9 mouse cellular contexts compared by ENCODE assay signal in genomic region chr2:154543567-154544347, GRCm38 (mm10). TPM values are rescaled to one million over a fixed set of nuclear protein-coding genes. Genes with fewer than 3 reads are reported as not detected.
DNase-seq lines count a peak whose midpoint lies in the region; ATAC-seq lines count a peak whose summit lies in the region.
"Had no signal": no experiment of that assay in that cellular context is flagged by ENCODE, and none has a peak within 500 bp of the region (broad histone marks: within the 10 kb centered on the region; RNA-seq: fewer than 3 reads in every experiment).

No protein-coding gene starts in this region.

- H3K9ac ChIP-seq in forebrain, embryonic 16.5 days (replicated peaks; ENCODE audit: low read depth, low read length) = no peak overlapping the region; the same call in 1 of the 2 replicates
- no peak overlapping the region for H3K9ac ChIP-seq in hindbrain, embryonic 15.5 days
- H3K9ac ChIP-seq in kidney, embryonic 15.5 days = no peak overlapping the region
- H3K9ac ChIP-seq: lung, embryonic 14.5 days had no signal

- no peak overlapping the region for H3K4me3 ChIP-seq in forebrain, embryonic 16.5 days (replicated peaks; ENCODE audit: low read length)
- no peak overlapping the region for H3K4me3 ChIP-seq in hindbrain, embryonic 15.5 days
- H3K4me3 ChIP-seq in kidney, embryonic 15.5 days (replicated peaks) = no peak overlapping the region

- 55% methylated on average over 9 of the region's 9 CpGs for WGBS in forebrain, embryonic 16.5 days
- 69% methylated on average over 9 of the region's 9 CpGs for WGBS in hindbrain, embryonic 15.5 days
- whole genome bisulfite sequencing in kidney, embryonic 15.5 days = 79% methylated on average over 9 of the region's 9 CpGs

- peaks cover 16% of the 10 kb centered on the region for H3K4me1 ChIP-seq in forebrain, embryonic 16.5 days (replicated peaks; ENCODE audit: control insufficient read depth, insufficient read depth, low read length)
- H3K4me1 ChIP-seq in hindbrain, embryonic 15.5 days (replicated peaks) = peaks cover 10% of the 10 kb centered on the region
- no peaks in the 10 kb centered on the region; the same call in 1 of the 2 replicates for H3K4me1 ChIP-seq in kidney, embryonic 15.5 days

- no peaks in the 10 kb centered on the region for H3K36me3 ChIP-seq in forebrain, embryonic 16.5 days (ENCODE audit: control insufficient read depth, insufficient read depth)
- no peaks in the 10 kb centered on the region for H3K36me3 ChIP-seq in hindbrain, embryonic 15.5 days
- H3K36me3 ChIP-seq in kidney, embryonic 15.5 days = 0 out of 2 replicates have a peak, but pooled peaks cover 3% of the 10 kb centered on the region

- ATAC-seq in forebrain, embryonic 16.5 days = peak; percentile 84
- ATAC-seq in hindbrain, embryonic 15.5 days (ENCODE audit: low FRiP score, low read depth) = peak; percentile 87
- no peak for ATAC-seq in kidney, embryonic 15.5 days (replicated peaks; ENCODE audit: low FRiP score)

- no peaks in the 10 kb centered on the region for H3K9me3 ChIP-seq in forebrain, embryonic 16.5 days (ENCODE audit: control insufficient read depth, low read length)
- no peaks in the 10 kb centered on the region for H3K9me3 ChIP-seq in hindbrain, embryonic 15.5 days
- H3K9me3 ChIP-seq in kidney, embryonic 15.5 days (replicated peaks) = no peaks in the 10 kb centered on the region

- peak; percentile 29 for DNase-seq in urinary bladder, postnatal 14 days (ENCODE audit: low spot score)
- no peak for DNase-seq in urinary bladder, adult 2 months (ENCODE audit: low spot score)
- DNase-seq in right cerebral cortex, adult 18-20 months = peak; percentile 62
- DNase-seq in ovary, adult 18-20 months (ENCODE audit: low spot score) = no peak
- no peak for DNase-seq in thymus, postnatal 14 days
- DNase-seq: lung, embryonic 14.5 days had no signal

- no peak overlapping the region for H3K4me2 ChIP-seq in forebrain, embryonic 16.5 days (ENCODE audit: low read length)
- H3K4me2 ChIP-seq in hindbrain, embryonic 15.5 days = no peak overlapping the region
- H3K4me2 ChIP-seq in kidney, embryonic 15.5 days = no peak overlapping the region
- H3K4me2 ChIP-seq: lung, embryonic 14.5 days had no signal

- no peaks in the 10 kb centered on the region for H3K27me3 ChIP-seq in forebrain, embryonic 16.5 days (replicated peaks; ENCODE audit: control insufficient read depth, insufficient read depth, low read length)
- H3K27me3 ChIP-seq in hindbrain, embryonic 15.5 days = no peaks in the 10 kb centered on the region
- H3K27me3 ChIP-seq in kidney, embryonic 15.5 days = no peaks in the 10 kb centered on the region

- H3K27ac ChIP-seq in forebrain, embryonic 16.5 days (ENCODE audit: low read length) = peak overlapping the region; percentile 81
- H3K27ac ChIP-seq in hindbrain, embryonic 15.5 days (replicated peaks) = peak overlapping the region; percentile 84
- H3K27ac ChIP-seq in kidney, embryonic 15.5 days = no peak overlapping the region

RNA-seq across cellular contexts. Expression of gene 1700003F12Rik, which starts 3.1 kb away (rescaled TPM):
- 0.41 and 0.44 TPM in 2 replicates for polyA plus RNA-seq in urinary bladder, adult 2 months (2012; rRNA removed)
- 1.9 and 2.9 TPM in 2 replicates for polyA plus RNA-seq in forebrain, embryonic 16.5 days (2015; fragmentation: Nextera tagmentation; extraction: Ambion mirVana)
- 1.7 and 2.7 TPM in 2 replicates for polyA plus RNA-seq in hindbrain, embryonic 15.5 days (2015; fragmentation: Nextera tagmentation; extraction: Ambion mirVana)
- 0.58 and 1.7 TPM in 2 replicates for polyA plus RNA-seq in kidney, embryonic 15.5 days (2015; fragmentation: Nextera tagmentation; extraction: Ambion mirVana)

RNA-seq across cellular contexts. Expression of gene Actl10, which starts 7.8 kb away (rescaled TPM):
- not detected in 2 replicates for polyA plus RNA-seq in urinary bladder, adult 2 months (2012; rRNA removed)
- 0.37 and 0.86 TPM in 2 replicates for polyA plus RNA-seq in forebrain, embryonic 16.5 days (2015; fragmentation: Nextera tagmentation; extraction: Ambion mirVana)
- polyA plus RNA-seq in hindbrain, embryonic 15.5 days (2015; fragmentation: Nextera tagmentation; extraction: Ambion mirVana) = 0.52 and 0.76 TPM in 2 replicates
- polyA plus RNA-seq in kidney, embryonic 15.5 days (2015; fragmentation: Nextera tagmentation; extraction: Ambion mirVana) = 0.19 and 0.22 TPM in 2 replicates

RNA-seq across cellular contexts. Expression of gene Necab3, which starts 14.9 kb away (rescaled TPM):
- polyA plus RNA-seq in urinary bladder, adult 2 months (2012; rRNA removed) = 0.62 and 1.2 TPM in 2 replicates
- 22.0 and 27.1 TPM in 2 replicates for polyA plus RNA-seq in forebrain, embryonic 16.5 days (2015; fragmentation: Nextera tagmentation; extraction: Ambion mirVana)
- polyA plus RNA-seq in hindbrain, embryonic 15.5 days (2015; fragmentation: Nextera tagmentation; extraction: Ambion mirVana) = 20.3 and 21.4 TPM in 2 replicates
- 1.6 and 2.9 TPM in 2 replicates for polyA plus RNA-seq in kidney, embryonic 15.5 days (2015; fragmentation: Nextera tagmentation; extraction: Ambion mirVana)

RNA-seq across cellular contexts. Expression of gene E2f1, which starts 25.9 kb away (rescaled TPM):
- 5.0 TPM in 2 replicates for polyA plus RNA-seq in urinary bladder, adult 2 months (2012; rRNA removed)
- polyA plus RNA-seq in forebrain, embryonic 16.5 days (2015; fragmentation: Nextera tagmentation; extraction: Ambion mirVana) = 10.8 and 12.1 TPM in 2 replicates
- polyA plus RNA-seq in hindbrain, embryonic 15.5 days (2015; fragmentation: Nextera tagmentation; extraction: Ambion mirVana) = 8.4 and 8.6 TPM in 2 replicates
- 20.7 and 21.0 TPM in 2 replicates for polyA plus RNA-seq in kidney, embryonic 15.5 days (2015; fragmentation: Nextera tagmentation; extraction: Ambion mirVana)

RNA-seq across cellular contexts. Expression of gene Pxmp4, which starts 59.8 kb away (rescaled TPM):
- 34.3 and 37.0 TPM in 2 replicates for polyA plus RNA-seq in urinary bladder, adult 2 months (2012; rRNA removed)
- 12.0 and 14.8 TPM in 2 replicates for polyA plus RNA-seq in forebrain, embryonic 16.5 days (2015; fragmentation: Nextera tagmentation; extraction: Ambion mirVana)
- polyA plus RNA-seq in hindbrain, embryonic 15.5 days (2015; fragmentation: Nextera tagmentation; extraction: Ambion mirVana) = 16.9 and 18.6 TPM in 2 replicates
- 27.7 and 29.8 TPM in 2 replicates for polyA plus RNA-seq in kidney, embryonic 15.5 days (2015; fragmentation: Nextera tagmentation; extraction: Ambion mirVana)

Comparison
In these comparisons a context has a peak if more than half of its experiments do, and no peak if none do; other contexts are left out.
1. DNase-seq: peak in urinary bladder, postnatal 14 days (single experiment) and right cerebral cortex, adult 18-20 months (single experiment); none in urinary bladder, adult 2 months (single experiment), ovary, adult 18-20 months (single experiment) and thymus, postnatal 14 days (single experiment).